Mouse (Mus musculus): ENCODE data around the gene Gm45062. TPM values are rescaled to one million over a fixed set of nuclear protein-coding genes. Genes with fewer than 3 reads are reported as not detected.
"Not testable (repeated sequence)": the region's sequence is repeated elsewhere in the genome, so short reads cannot be mapped to it uniquely, and the experiment has no call there.

The Gm45062 gene
- polyA plus RNA-seq, 1 experiment from 2014 or later, result 5.5 TPM

GRCm38 (mm10) chr6:8512416-8512815 lies 253.2 kb downstream of the Gm45062 start:
- Histone ChIP-seq H3K36me3 (ENCODE audit: control insufficient read depth, insufficient read depth, low read length) (no peaks in the 10 kb centered on the region), H3K27me3 (ENCODE audit: control insufficient read depth, insufficient read depth, low read length) (no peaks in the 10 kb centered on the region), H3K9ac (ENCODE audit: low read depth, low read length) (0 out of 2 replicates have a peak overlapping the region, but pooled peaks have one; percentile 31), H3K4me3 (ENCODE audit: low read length) (peak overlapping the region; percentile 89; the same call in 1 of the 2 replicates), H3K4me1 (ENCODE audit: control insufficient read depth, insufficient read depth, low read length) (peaks cover 9% of the 10 kb centered on the region), H3K9me3 (ENCODE audit: control insufficient read depth, low read length) (no peaks in the 10 kb centered on the region), H3K4me2 (replicated peaks; ENCODE audit: low read depth, low read length) (peak overlapping the region; percentile 63), H3K27ac (ENCODE audit: low read depth, low read length) (no peak overlapping the region)
- 27% methylated on average over 8 of the region's 8 CpGs for WGBS
- ATAC-seq (ENCODE audit: low FRiP score, low TSS enrichment), result no peak

- Histone ChIP-seq H3K4me3 (ENCODE audit: low read length) (no peak overlapping the region), H3K9ac (ENCODE audit: low read depth, low read length) (no peak overlapping the region), H3K36me3 (ENCODE audit: control insufficient read depth, insufficient read depth, low read length) (no peaks in the 10 kb centered on the region), H3K4me1 (ENCODE audit: control insufficient read depth, insufficient read depth, low read length) (no peaks in the 10 kb centered on the region), H3K27ac (ENCODE audit: low read depth, low read length) (no peak overlapping the region), H3K9me3 (ENCODE audit: control insufficient read depth, low read length) (no peaks in the 10 kb centered on the region), H3K4me2 (replicated peaks; ENCODE audit: low read depth, low read length) (no peak overlapping the region), H3K27me3 (ENCODE audit: control insufficient read depth, insufficient read depth, low read length) (no peaks in the 10 kb centered on the region)
- 83% methylated on average over 3 of the region's 3 CpGs for WGBS
- no peak for ATAC-seq (ENCODE audit: low FRiP score, low TSS enrichment)
These were observed 260.4 kb downstream of the Gm45062 start for GRCm38 (mm10) chr6:8519687-8520086.

- Histone ChIP-seq H3K27ac (ENCODE audit: low read depth, low read length) (no peak overlapping the region), H3K9me3 (ENCODE audit: control insufficient read depth, low read length) (no peaks in the 10 kb centered on the region), H3K9ac (ENCODE audit: low read depth, low read length) (no peak overlapping the region), H3K4me3 (ENCODE audit: low read length) (no peak overlapping the region), H3K36me3 (ENCODE audit: control insufficient read depth, insufficient read depth, low read length) (no peaks in the 10 kb centered on the region), H3K4me1 (ENCODE audit: control insufficient read depth, insufficient read depth, low read length) (no peaks in the 10 kb centered on the region), H3K27me3 (ENCODE audit: control insufficient read depth, insufficient read depth, low read length) (no peaks in the 10 kb centered on the region), H3K4me2 (replicated peaks; ENCODE audit: low read depth, low read length) (no peak overlapping the region)
- WGBS, result 93% methylated on average over 4 of the region's 4 CpGs
- no peak for ATAC-seq (ENCODE audit: low FRiP score, low TSS enrichment)
These were observed 262.0 kb downstream of the Gm45062 start for GRCm38 (mm10) chr6:8521231-8521630.

- H3K4me3 ChIP-seq (ENCODE audit: low read length), result no peak overlapping the region
- H3K27me3 ChIP-seq (ENCODE audit: control insufficient read depth, insufficient read depth, low read length), result no peaks in the 10 kb centered on the region
- no peaks in the 10 kb centered on the region for H3K4me1 ChIP-seq (ENCODE audit: control insufficient read depth, insufficient read depth, low read length)
- no peaks in the 10 kb centered on the region for H3K36me3 ChIP-seq (ENCODE audit: control insufficient read depth, insufficient read depth, low read length)
- no peaks in the 10 kb centered on the region for H3K9me3 ChIP-seq (ENCODE audit: control insufficient read depth, low read length)
- no peak overlapping the region for H3K9ac ChIP-seq (ENCODE audit: low read depth, low read length)
- H3K4me2 ChIP-seq (replicated peaks; ENCODE audit: low read depth, low read length), result no peak overlapping the region
- no peak overlapping the region for H3K27ac ChIP-seq (ENCODE audit: low read depth, low read length)
- ATAC-seq (ENCODE audit: low FRiP score, low TSS enrichment), result no peak
- 86% methylated on average over 5 of the region's 5 CpGs for WGBS
These were observed 265.5 kb downstream of the Gm45062 start for GRCm38 (mm10) chr6:8524717-8525116.

- Histone ChIP-seq H3K4me2 (replicated peaks; ENCODE audit: low read depth, low read length) (no peak overlapping the region), H3K9ac (ENCODE audit: low read depth, low read length) (no peak overlapping the region), H3K4me1 (ENCODE audit: control insufficient read depth, insufficient read depth, low read length) (no peaks in the 10 kb centered on the region), H3K4me3 (ENCODE audit: low read length) (no peak overlapping the region), H3K9me3 (ENCODE audit: control insufficient read depth, low read length) (no peaks in the 10 kb centered on the region), H3K27ac (ENCODE audit: low read depth, low read length) (no peak overlapping the region), H3K27me3 (ENCODE audit: control insufficient read depth, insufficient read depth, low read length) (no peaks in the 10 kb centered on the region), H3K36me3 (ENCODE audit: control insufficient read depth, insufficient read depth, low read length) (no peaks in the 10 kb centered on the region)
- ATAC-seq (ENCODE audit: low FRiP score, low TSS enrichment), result no peak
- 82% methylated on average over 4 of the region's 4 CpGs for WGBS
These were observed 272.0 kb downstream of the Gm45062 start for GRCm38 (mm10) chr6:8531104-8531894.

- no peaks in the 10 kb centered on the region for H3K27me3 ChIP-seq (ENCODE audit: control insufficient read depth, insufficient read depth, low read length)
- ATAC-seq (ENCODE audit: low FRiP score, low TSS enrichment), result no peak
- WGBS, result 86% methylated on average over 2 of the region's 2 CpGs
These were observed 277.7 kb downstream of the Gm45062 start for GRCm38 (mm10) chr6:8536944-8537343.

GRCm38 (mm10) chr6:8541531-8541930 lies 282.3 kb downstream of the Gm45062 start:
- not testable (repeated sequence) for H3K36me3 ChIP-seq (ENCODE audit: control insufficient read depth, insufficient read depth, low read length); H3K27ac ChIP-seq (ENCODE audit: low read depth, low read length); H3K9ac ChIP-seq (ENCODE audit: low read depth, low read length); H3K27me3 ChIP-seq (ENCODE audit: control insufficient read depth, insufficient read depth, low read length); ATAC-seq (ENCODE audit: low FRiP score, low TSS enrichment); H3K4me2 ChIP-seq (replicated peaks; ENCODE audit: low read depth, low read length); H3K9me3 ChIP-seq (ENCODE audit: control insufficient read depth, low read length); H3K4me3 ChIP-seq (ENCODE audit: low read length); H3K4me1 ChIP-seq (ENCODE audit: control insufficient read depth, insufficient read depth, low read length)
- WGBS, result 81% methylated on average over 3 of the region's 4 CpGs

More at GRCm38 (mm10) chr6:8536944-8537343, 277.7 kb downstream of the Gm45062 start:
- Histone ChIP-seq H3K4me2 (replicated peaks; ENCODE audit: low read depth, low read length) (no peak overlapping the region), H3K36me3 (ENCODE audit: control insufficient read depth, insufficient read depth, low read length) (no peaks in the 10 kb centered on the region), H3K9ac (ENCODE audit: low read depth, low read length) (no peak overlapping the region), H3K27ac (ENCODE audit: low read depth, low read length) (no peak overlapping the region), H3K4me3 (ENCODE audit: low read length) (no peak overlapping the region), H3K4me1 (ENCODE audit: control insufficient read depth, insufficient read depth, low read length) (no peaks in the 10 kb centered on the region), H3K9me3 (ENCODE audit: control insufficient read depth, low read length) (no peaks in the 10 kb centered on the region)

GRCm38 (mm10) chr6:8544822-8545221 lies 285.6 kb downstream of the Gm45062 start:
- H3K4me2 ChIP-seq (replicated peaks; ENCODE audit: low read depth, low read length), result no peak overlapping the region
- no peaks in the 10 kb centered on the region for H3K36me3 ChIP-seq (ENCODE audit: control insufficient read depth, insufficient read depth, low read length)
- H3K4me1 ChIP-seq (ENCODE audit: control insufficient read depth, insufficient read depth, low read length), result no peaks in the 10 kb centered on the region
- WGBS, result 91% methylated on average over 5 of the region's 5 CpGs
- no peak overlapping the region for H3K9ac ChIP-seq (ENCODE audit: low read depth, low read length)
- no peak overlapping the region for H3K27ac ChIP-seq (ENCODE audit: low read depth, low read length)
- H3K4me3 ChIP-seq (ENCODE audit: low read length), result no peak overlapping the region
- ATAC-seq (ENCODE audit: low FRiP score, low TSS enrichment), result no peak
- no peaks in the 10 kb centered on the region for H3K27me3 ChIP-seq (ENCODE audit: control insufficient read depth, insufficient read depth, low read length)
- no peaks in the 10 kb centered on the region for H3K9me3 ChIP-seq (ENCODE audit: control insufficient read depth, low read length)

- Histone ChIP-seq H3K36me3 (ENCODE audit: control insufficient read depth, insufficient read depth, low read length) (no peaks in the 10 kb centered on the region), H3K27me3 (ENCODE audit: control insufficient read depth, insufficient read depth, low read length) (no peaks in the 10 kb centered on the region), H3K4me2 (replicated peaks; ENCODE audit: low read depth, low read length) (no peak overlapping the region), H3K9me3 (ENCODE audit: control insufficient read depth, low read length) (no peaks in the 10 kb centered on the region), H3K4me3 (ENCODE audit: low read length) (no peak overlapping the region), H3K9ac (ENCODE audit: low read depth, low read length) (no peak overlapping the region), H3K4me1 (ENCODE audit: control insufficient read depth, insufficient read depth, low read length) (no peaks in the 10 kb centered on the region), H3K27ac (ENCODE audit: low read depth, low read length) (no peak overlapping the region)
- ATAC-seq (ENCODE audit: low FRiP score, low TSS enrichment), result no peak
- WGBS, result 94% methylated on average over 7 of the region's 7 CpGs
These were observed 286.5 kb downstream of the Gm45062 start for GRCm38 (mm10) chr6:8545780-8546179.
